Mouse (Mus musculus) lung, postnatal 0 days (tissue): ENCODE measurements at regions not wholly inside any gene's neighbourhood (a gene's known extent, or its start where the extent isn't known, plus 50 kb on each side); places are given as distances from the start of the nearest gene placed in this dataset.

ENCODE experiments used
- CTCF ChIP-seq: IDR thresholded peaks from 2 replicates; pipeline ENCODE4 v1.5.1; 2016; ENCODE audit warnings: antibody characterized with exemption, mild to moderate bottlenecking
- EP300 ChIP-seq: IDR thresholded peaks from 2 replicates; pipeline ENCODE4 v1.6.1; 2016; ENCODE audit warnings: antibody characterized with exemption, mild to moderate bottlenecking, control low read depth

DNA sequence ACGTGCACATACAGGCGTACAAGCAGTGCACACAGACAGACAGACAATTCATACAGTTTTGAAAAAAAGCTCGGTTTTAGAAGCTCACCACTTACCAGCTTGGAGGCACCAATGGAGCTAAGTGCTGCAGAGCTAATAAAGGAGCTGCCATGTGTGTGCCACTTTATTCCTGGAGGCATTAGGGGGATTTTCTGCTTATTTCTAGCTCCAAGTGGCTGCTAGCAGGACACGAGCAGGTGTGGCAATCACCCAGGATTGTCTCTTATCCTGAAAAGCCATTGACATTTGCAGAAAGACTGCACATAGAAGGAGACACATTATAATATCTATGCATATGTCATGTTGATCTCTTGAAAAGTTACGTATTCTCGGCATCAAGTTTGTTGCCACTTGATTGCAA is 472.5 kb downstream of the Slc4a3 start:
- TF ChIP-seq CTCF (no peak), EP300 (no peak)
